Mouse (Mus musculus) adrenal gland, postnatal 0 days (tissue): ENCODE results near the gene Ssxb2. TPM values are rescaled to one million over a fixed set of nuclear protein-coding genes. Genes with fewer than 3 reads are reported as not detected.

Experiments used
- polyA plus RNA-seq: library from polyadenylated mRNA; unstranded; fragments of >200 nt; fragmentation: Nextera tagmentation; extraction: Ambion mirVana; gene quantifications from 2 replicates; pipeline ENCODE4 v1.2.1, GENCODE M21; 2015

The Ssxb2 gene
- polyA plus RNA-seq = not detected in 2 replicates

DNA sequence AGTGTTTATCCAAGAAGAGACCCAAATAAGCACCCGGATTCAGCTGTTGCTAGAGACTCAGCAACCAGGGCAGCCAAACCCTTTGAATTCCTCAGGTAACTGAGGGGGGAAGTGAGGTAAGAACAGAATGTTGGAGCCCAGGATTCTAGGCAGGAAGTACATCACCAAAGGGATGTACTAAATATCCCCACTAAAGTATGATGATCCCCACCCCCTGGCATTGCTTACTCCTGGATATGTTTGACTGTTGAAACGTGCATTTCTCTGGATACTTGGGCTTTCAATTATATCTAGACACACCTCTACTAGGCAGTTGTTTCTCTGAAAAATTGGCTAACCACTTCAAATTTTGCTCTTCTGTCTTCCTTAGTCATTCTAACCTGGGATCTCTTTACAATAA lies at the start of gene Ssxb2:
Ssxb2 (minus strand) TSS at position 101 of the 400 bp plus-strand sequence.

DNA sequence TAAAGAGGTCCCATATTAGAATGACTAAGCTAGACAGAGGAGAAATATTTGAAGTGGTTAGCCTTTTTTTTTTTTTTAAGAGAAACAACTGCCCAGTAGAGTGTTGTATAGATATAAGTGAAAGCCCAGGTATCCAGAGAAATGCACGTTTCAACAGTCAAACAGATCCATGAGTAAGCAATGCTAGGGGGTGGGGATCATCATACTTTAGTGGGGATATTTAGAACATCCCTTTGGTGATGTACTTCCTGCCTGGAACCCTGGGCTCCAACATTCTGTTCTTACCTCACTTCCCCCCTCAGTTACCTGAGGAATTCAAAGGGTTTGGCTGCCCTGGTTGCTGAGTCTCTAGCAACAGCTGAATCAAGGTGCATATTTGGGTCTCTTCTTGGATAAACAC lies 48.5 kb downstream of the Ssxb2 start, which contains the start of gene Ssxb1:
Ssxb1 (plus strand) TSS at position 301 of the 400 bp plus-strand sequence.

Other genes starting within 250 kb of the Ssxb2 start
- gene Ftsj1, start 209.3 kb downstream of the Ssxb2 start, polyA plus RNA-seq = 22.2 and 27.2 TPM in 2 replicates
- gene Slc38a5, start 190.6 kb downstream of the Ssxb2 start, polyA plus RNA-seq = 1.3 and 3.9 TPM in 2 replicates
- not detected in 2 replicates for gene Ssxb10, start 134.3 kb downstream of the Ssxb2 start, polyA plus RNA-seq
- gene Ssxb9, start 94.7 kb downstream of the Ssxb2 start, polyA plus RNA-seq = not detected in 2 replicates
- not detected in 2 replicates for gene Ssxb1, start 48.4 kb downstream of the Ssxb2 start, polyA plus RNA-seq
- not detected in 2 replicates for gene Gm14459, start 63.2 kb upstream of the Ssxb2 start, polyA plus RNA-seq
- gene Ssxb6, start 86.5 kb upstream of the Ssxb2 start, polyA plus RNA-seq = not detected in 2 replicates
- gene Ssxb3, start 130.1 kb upstream of the Ssxb2 start, polyA plus RNA-seq = not detected in 2 replicates
- not detected in 2 replicates for gene Ssxb8, start 229.1 kb upstream of the Ssxb2 start, polyA plus RNA-seq